19 mouse cellular contexts compared by ENCODE assay signal in the genomic region with DNA sequence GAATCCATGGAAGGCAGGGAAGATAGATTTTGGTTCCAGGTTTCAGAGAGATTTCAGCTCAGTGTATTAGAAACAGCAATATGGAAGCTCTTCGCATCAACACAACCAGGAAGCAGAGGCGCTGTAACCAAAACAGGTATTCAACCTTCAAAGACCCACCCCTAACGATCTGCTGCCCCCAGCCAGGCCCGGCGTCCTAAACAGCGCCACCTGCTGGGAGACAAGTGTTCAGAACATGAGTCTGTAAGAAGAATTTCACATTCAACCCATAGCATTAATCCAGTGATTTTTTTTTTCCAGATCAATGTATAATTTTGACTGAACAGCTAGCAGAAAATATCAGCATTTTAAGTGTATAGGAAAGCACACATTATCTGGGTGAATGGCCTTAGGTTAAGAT. TPM values are rescaled to one million over a fixed set of nuclear protein-coding genes. Genes with fewer than 3 reads are reported as not detected.
DNase-seq lines count a peak whose midpoint lies in the region; ATAC-seq and TF ChIP-seq lines count a peak whose summit lies in the region.
"Had no signal": no experiment of that assay in that cellular context is flagged by ENCODE, and none has a peak within 500 bp of the region (broad histone marks: within the 10 kb centered on the region; RNA-seq: fewer than 3 reads in every experiment).

No protein-coding gene starts in this region.

- dilution Hi-C loops in CH12.LX (cut with MboI; ENCODE audit: extremely low pct_ligation_motif_present, extremely low pct_unique_long_range_greater_than_20kb, low sequenced_read_pairs), result no loop called here

- H3K4me2 ChIP-seq in CH12.LX (ENCODE audit: insufficient read depth, low read depth, poor library complexity, severe bottlenecking), result no peak overlapping the region
- H3K4me2 ChIP-seq: forebrain, embryonic 13.5 days; hindbrain, embryonic 15.5 days; limb, embryonic 12.5 days; midbrain, embryonic 15.5 days had no signal

- peaks cover 2% of the 10 kb centered on the region for H3K9me3 ChIP-seq in CH12.LX (replicated peaks; ENCODE audit: low read length)
- H3K9me3 ChIP-seq in ES-Bruce4 (replicated peaks; ENCODE audit: control insufficient read depth, insufficient read depth, low read length, poor library complexity, severe bottlenecking), result 0 out of 2 replicates have a peak, but pooled peaks cover 4% of the 10 kb centered on the region
- H3K9me3 ChIP-seq: hindbrain, embryonic 15.5 days; midbrain, embryonic 15.5 days had no signal

- no peaks in the 10 kb centered on the region for H3K36me3 ChIP-seq in CH12.LX (replicated peaks in 1 of 2; ENCODE audit: control insufficient read depth in 1 of 2, insufficient read depth in 1 of 2, low read length in 1 of 2)
- no peaks in the 10 kb centered on the region for H3K36me3 ChIP-seq in ES-Bruce4 (ENCODE audit: control insufficient read depth, insufficient read depth, low read length, poor library complexity, severe bottlenecking)
- H3K36me3 ChIP-seq: G1E; hindbrain, embryonic 15.5 days; limb, embryonic 12.5 days; midbrain, embryonic 15.5 days had no signal

- no peak for ATAC-seq in frontal cortex, adult (ENCODE audit: low TSS enrichment)
- ATAC-seq: forebrain, embryonic 13.5 days; midbrain, embryonic 15.5 days had no signal

- TF ChIP-seq EP300 in CH12.LX (IDR thresholded peaks at IDR 0.05; ENCODE audit: low read length) (no peak), ES-Bruce4 (IDR thresholded peaks at IDR 0.05; ENCODE audit: insufficient read depth, low read depth, low read length) (no peak)

- DNase-seq in layer of hippocampus, adult 2 months (ENCODE audit: low spot score in 2 of 2), result no peak
- no peak for DNase-seq in layer of hippocampus, postnatal 14 days (ENCODE audit: low spot score in 2 of 2)
- peak; percentile 8 for DNase-seq in CH12.LX (ENCODE audit: extremely low read depth)
- no peak for DNase-seq in natural killer cell, adult 2 months (ENCODE audit: low spot score in 2 of 2)
- DNase-seq: heart, postnatal 14 days; kidney, adult 9 months; right cerebral cortex, postnatal 14 days; thymus, adult 18-20 months had no signal

- H3K27ac ChIP-seq in layer of hippocampus, adult 2 months, result no peak overlapping the region
- no peak overlapping the region for H3K27ac ChIP-seq in CH12.LX (ENCODE audit: insufficient read depth, low read depth)
- H3K27ac ChIP-seq in ES-Bruce4 (ENCODE audit: insufficient read depth, low read length), result no peak overlapping the region
- H3K27ac ChIP-seq in bone marrow macrophage, adult 2 months (ENCODE audit: insufficient read depth, low read depth, low read length), result no peak overlapping the region
- H3K27ac ChIP-seq: forebrain, embryonic 13.5 days; hindbrain, embryonic 15.5 days; left cerebral cortex, adult 2 months; limb, embryonic 12.5 days; midbrain, embryonic 15.5 days had no signal

- in situ Hi-C loops in CH12.LX (cut with MboI; ENCODE audit: low pct_ligation_motif_present, low pct_unique_long_range_greater_than_20kb, low sequenced_read_pairs), result no loop called here

- H3K79me2 ChIP-seq in CH12.LX (replicated peaks; ENCODE audit: control insufficient read depth, extremely low read depth, insufficient read depth, poor library complexity, severe bottlenecking), result no peaks in the 10 kb centered on the region

- H3K27me3 ChIP-seq in CH12.LX (replicated peaks) (peaks cover 39% of the 10 kb centered on the region), ES-Bruce4 (ENCODE audit: control insufficient read depth, insufficient read depth, low read length, poor library complexity, severe bottlenecking) (no peaks in the 10 kb centered on the region)
- H3K27me3 ChIP-seq: forebrain, embryonic 13.5 days; hindbrain, embryonic 15.5 days; limb, embryonic 12.5 days; midbrain, embryonic 15.5 days had no signal

- no peaks in the 10 kb centered on the region for H3K4me1 ChIP-seq in CH12.LX (ENCODE audit: control insufficient read depth in 1 of 2, insufficient read depth in 2 of 2)
- H3K4me1 ChIP-seq in ES-Bruce4 (ENCODE audit: control insufficient read depth, insufficient read depth, low read length), result no peaks in the 10 kb centered on the region
- H3K4me1 ChIP-seq in bone marrow macrophage, adult 2 months (ENCODE audit: control insufficient read depth, insufficient read depth, low read length), result no peaks in the 10 kb centered on the region
- H3K4me1 ChIP-seq: hindbrain, embryonic 15.5 days; limb, embryonic 12.5 days; midbrain, embryonic 15.5 days had no signal

- H3K9ac ChIP-seq in CH12.LX (ENCODE audit: insufficient read depth, low read depth), result no peak overlapping the region
- H3K9ac ChIP-seq in ES-Bruce4 (ENCODE audit: low read depth, poor library complexity, severe bottlenecking), result no peak overlapping the region
- H3K9ac ChIP-seq: forebrain, embryonic 13.5 days; hindbrain, embryonic 15.5 days; limb, embryonic 12.5 days; midbrain, embryonic 15.5 days had no signal

- TF ChIP-seq RAD21 in CH12.LX (IDR thresholded peaks at IDR 0.05; ENCODE audit: low read depth, low read length), result no peak

- H3K4me3 ChIP-seq in layer of hippocampus, adult 2 months, result no peak overlapping the region
- no peak overlapping the region for H3K4me3 ChIP-seq in CH12.LX (replicated peaks in 1 of 3; ENCODE audit: low read depth in 2 of 3, low read length in 2 of 3, poor library complexity in 1 of 3)
- H3K4me3 ChIP-seq in ES-Bruce4 (ENCODE audit: low read depth, low read length), result no peak overlapping the region
- H3K4me3 ChIP-seq in bone marrow macrophage, adult 2 months (ENCODE audit: insufficient read depth, low read length), result no peak overlapping the region
- H3K4me3 ChIP-seq: forebrain, embryonic 13.5 days; hindbrain, embryonic 15.5 days; left cerebral cortex, adult 2 months; limb, embryonic 12.5 days; midbrain, embryonic 15.5 days had no signal

- TF ChIP-seq POLR2A in CH12.LX (IDR thresholded peaks at IDR 0.05; ENCODE audit: low read depth, low read length) (no peak), ES-Bruce4 (IDR thresholded peaks at IDR 0.05; ENCODE audit: insufficient read depth, low read length) (no peak)
- TF ChIP-seq POLR2A in bone marrow macrophage, adult 2 months (IDR thresholded peaks at IDR 0.05; ENCODE audit: borderline replicate concordance, low read depth, low read length), result no peak

- TF ChIP-seq CTCF in layer of hippocampus, adult 2 months (conservative IDR thresholded peaks at IDR 0.05), result peak; percentile 40
- TF ChIP-seq CTCF in CH12.LX (conservative IDR thresholded peaks at IDR 0.05 in 1 of 2, IDR thresholded peaks at IDR 0.05 in 1 of 2; ENCODE audit: low read depth in 2 of 2, low read length in 2 of 2) (peak; percentile 16 to 50; a peak in 2 of 4 replicates), ES-Bruce4 (IDR thresholded peaks at IDR 0.05; ENCODE audit: low read depth, low read length) (peak; percentile 80)
- TF ChIP-seq CTCF in bone marrow macrophage, adult 2 months (IDR thresholded peaks at IDR 0.05; ENCODE audit: low read depth, low read length), result 0 out of 2 replicates have a peak, but pooled peaks have one; percentile 26

TF ChIP-seq in CH12.LX, 34 proteins besides CTCF, POLR2A, EP300 and RAD21:
- TF ChIP-seq UBTF (IDR thresholded peaks at IDR 0.05; ENCODE audit: low read depth, low read length), result no peak
- peak; percentile 20; the same call in 1 of the 2 replicates for TF ChIP-seq SMC3 (IDR thresholded peaks at IDR 0.05; ENCODE audit: low read depth, low read length)
- TF ChIP-seq ZNF384 (IDR thresholded peaks at IDR 0.05; ENCODE audit: low read depth, low read length), result no peak
TF ChIP-seq in CH12.LX: peak in this region for 1.

RNA-seq across cellular contexts. Expression of gene Tacr1, which starts 26.8 kb away (rescaled TPM):
- total RNA-seq in layer of hippocampus, adult 2 months (2021), result 1 to 10 TPM; 1.7 to 1.9 TPM
- total RNA-seq in layer of hippocampus, postnatal 14 days (2021), result 1 to 10 TPM; 2.3 to 2.4 TPM
- total RNA-seq in CH12.LX (2012; rRNA removed), result not detected in 2 replicates
- not detected in 2 replicates for total RNA-seq in CH12.LX (2014; rRNA removed)
- not detected in 2 replicates for polyA plus RNA-seq in CH12.LX (2012; ENCODE audit: insufficient read length, low read depth)
- polyA plus RNA-seq in ES-Bruce4 (2011; ENCODE audit: insufficient read depth, insufficient read length, low read depth, missing spikeins), result not detected in 2 replicates
- polyA plus RNA-seq in bone marrow macrophage, adult 2 months (2012; ENCODE audit: insufficient read depth, insufficient read length, missing spikeins), result not detected in 2 replicates
- total RNA-seq: gastrocnemius, adult 8-10 months; heart, postnatal 14 days; megakaryocyte progenitor cell, adult 5-6 weeks had no signal
- polyA plus RNA-seq: G1E had no signal

Comparison
In these comparisons a context has a peak if more than half of its experiments do, and no peak if none do; other contexts are left out.
1. CTCF ChIP-seq: peak in every context shown above with its lines; median percentile 80 in ES-Bruce4; 40 in layer of hippocampus, adult 2 months; 33 in CH12.LX; 26 in bone marrow macrophage, adult 2 months.